Mouse (Mus musculus) CH12.LX (cell line): Measurements from ENCODE around the gene Fbxo39. TPM values are rescaled to one million over a fixed set of nuclear protein-coding genes. Genes with fewer than 3 reads are reported as not detected.

Experiments used
- DNase-seq: peaks from one replicate; pipeline ENCODE4 v3.0.0-alpha.2; 2013; ENCODE audit errors: extremely low read depth
- H3K27ac ChIP-seq: 2 replicates; pipeline ENCODE4 v1.5.1; 2012; ENCODE audit warnings: low read depth, mild to moderate bottlenecking, control low read depth, moderate library complexity; ENCODE audit not compliant: insufficient read depth
- H3K27me3 ChIP-seq: replicated peaks from 2 replicates; pipeline ENCODE3; 2012; ENCODE audit warnings: inconsistent platforms
- H3K36me3 ChIP-seq, 2 experiments: replicated peaks in 1 of 2; 2 replicates each; pipeline versions ENCODE3 to v1.6.1; 2012; ENCODE audit warnings: inconsistent platforms in 1 of 2, low read length in 1 of 2, mild to moderate bottlenecking in 1 of 2, mixed read lengths in 1 of 2, moderate library complexity in 1 of 2; ENCODE audit not compliant: control insufficient read depth in 1 of 2, insufficient read depth in 1 of 2
- H3K4me1 ChIP-seq, 2 experiments: 2 replicates each; pipeline ENCODE4 v1.6.1; 2012; ENCODE audit warnings: inconsistent platforms in 1 of 2, moderate library complexity in 1 of 2; ENCODE audit not compliant: insufficient read depth in 2 of 2, control insufficient read depth in 1 of 2
- H3K4me2 ChIP-seq: 2 replicates; pipeline ENCODE4 v1.6.1; 2012; ENCODE audit warnings: low read depth, mild to moderate bottlenecking, control low read depth; ENCODE audit not compliant: poor library complexity, insufficient read depth, severe bottlenecking
- H3K4me3 ChIP-seq, 3 experiments: fragments of 150-350 bp in 1 of 3; sonication (generic) in 1 of 3; replicated peaks in 1 of 3; 2 replicates each; pipeline versions ENCODE3 to v1.5.1; 2011 to 2012; ENCODE audit warnings: low read depth in 2 of 3, low read length in 2 of 3, mild to moderate bottlenecking in 2 of 3, moderate library complexity in 2 of 3, control low read depth in 1 of 3, improper control_type of control experiment in 1 of 3, inconsistent platforms in 1 of 3, mixed read lengths in 1 of 3; ENCODE audit not compliant: poor library complexity in 1 of 3
- H3K79me2 ChIP-seq: replicated peaks from 2 replicates; pipeline ENCODE4 v1.6.1; 2012; ENCODE audit warnings: mild to moderate bottlenecking, moderate library complexity; ENCODE audit not compliant: control insufficient read depth, poor library complexity, insufficient read depth, severe bottlenecking; ENCODE audit errors: extremely low read depth
- H3K9ac ChIP-seq: 2 replicates; pipeline ENCODE4 v1.6.1; 2012; ENCODE audit warnings: low read depth, mild to moderate bottlenecking, control low read depth, moderate library complexity; ENCODE audit not compliant: insufficient read depth
- H3K9me3 ChIP-seq: replicated peaks from 2 replicates; pipeline ENCODE3; 2012; ENCODE audit warnings: low read length, inconsistent platforms, mixed read lengths
- CHD1 ChIP-seq: IDR thresholded peaks from 2 replicates; pipeline ENCODE4 v1.6.1; 2012; ENCODE audit warnings: low read depth, low read length, improper control_type of control experiment, inconsistent platforms
- CHD2 ChIP-seq: IDR thresholded peaks from 2 replicates; pipeline ENCODE4 v1.6.1; 2011; ENCODE audit warnings: low read length, improper control_type of control experiment
- E2F4 ChIP-seq: IDR thresholded peaks from 2 replicates; pipeline ENCODE4 v1.6.1; 2011; ENCODE audit warnings: low read depth, low read length, improper control_type of control experiment; ENCODE audit not compliant: insufficient replicate concordance
- ELF1 ChIP-seq: IDR thresholded peaks from 2 replicates; pipeline ENCODE4 v1.6.1; 2014; ENCODE audit warnings: low read depth, mild to moderate bottlenecking, inconsistent platforms, low read length, improper control_type of control experiment
- EP300 ChIP-seq: IDR thresholded peaks from 2 replicates; pipeline ENCODE4 v1.6.1; 2011; ENCODE audit warnings: low read length, improper control_type of control experiment
- GABPA ChIP-seq: IDR thresholded peaks from 2 replicates; pipeline ENCODE4 v1.6.1; 2012; ENCODE audit warnings: low read depth, low read length, improper control_type of control experiment, inconsistent platforms; ENCODE audit not compliant: insufficient replicate concordance
- JUND ChIP-seq: conservative IDR thresholded peaks from 2 replicates; pipeline ENCODE4 v1.6.1; 2011; ENCODE audit warnings: low read depth, low read length, improper control_type of control experiment
- KAT2A ChIP-seq: IDR thresholded peaks from 2 replicates; pipeline ENCODE4 v1.6.1; 2012; ENCODE audit warnings: low read length, improper control_type of control experiment, inconsistent platforms; ENCODE audit not compliant: insufficient replicate concordance
- MAFK ChIP-seq: IDR thresholded peaks from 2 replicates; pipeline ENCODE4 v1.6.1; 2011; ENCODE audit warnings: low read length, improper control_type of control experiment; ENCODE audit not compliant: insufficient replicate concordance
- MAX ChIP-seq: IDR thresholded peaks from 2 replicates; pipeline ENCODE4 v1.6.1; 2011; ENCODE audit warnings: low read length, improper control_type of control experiment
- MEF2A ChIP-seq: IDR thresholded peaks from 2 replicates; pipeline ENCODE4 v1.6.1; 2014; ENCODE audit warnings: low read depth, mild to moderate bottlenecking, inconsistent platforms, low read length, improper control_type of control experiment, borderline replicate concordance
- MXI1 ChIP-seq: IDR thresholded peaks from 2 replicates; pipeline ENCODE4 v1.6.1; 2011; ENCODE audit warnings: mild to moderate bottlenecking, low read depth, low read length, improper control_type of control experiment
- NRF1 ChIP-seq: IDR thresholded peaks from 2 replicates; pipeline ENCODE4 v1.6.1; 2014; ENCODE audit warnings: low read depth, mild to moderate bottlenecking, inconsistent platforms, low read length, improper control_type of control experiment, moderate library complexity
- PAX5 ChIP-seq: IDR thresholded peaks from 2 replicates; pipeline ENCODE4 v1.6.1; 2012; ENCODE audit warnings: low read length, inconsistent platforms, mixed read lengths
- POLR2A ChIP-seq: IDR thresholded peaks from 2 replicates; pipeline ENCODE4 v1.6.1; 2011; ENCODE audit warnings: low read depth, mild to moderate bottlenecking, improper control_type of control experiment, low read length
- POLR2AphosphoS2 ChIP-seq: IDR thresholded peaks from 2 replicates; pipeline ENCODE4 v1.6.1; 2011; ENCODE audit warnings: low read depth, low read length, improper control_type of control experiment
- RAD21 ChIP-seq: IDR thresholded peaks from 2 replicates; pipeline ENCODE4 v1.6.1; 2011; ENCODE audit warnings: low read depth, mild to moderate bottlenecking, low read length, improper control_type of control experiment, moderate library complexity
- RCOR1 ChIP-seq: conservative IDR thresholded peaks from 2 replicates; pipeline ENCODE4 v1.6.1; 2012; ENCODE audit warnings: low read depth, mild to moderate bottlenecking, inconsistent platforms, low read length, improper control_type of control experiment
- SMC3 ChIP-seq: IDR thresholded peaks from 2 replicates; pipeline ENCODE4 v1.6.1; 2011; ENCODE audit warnings: low read depth, low read length, improper control_type of control experiment
- TBP ChIP-seq: conservative IDR thresholded peaks from 2 replicates; pipeline ENCODE4 v1.6.1; 2011; ENCODE audit warnings: low read depth, low read length, improper control_type of control experiment
- TCF12 ChIP-seq: IDR thresholded peaks from 2 replicates; pipeline ENCODE4 v1.6.1; 2014; ENCODE audit warnings: low read depth, mild to moderate bottlenecking, inconsistent platforms, low read length, improper control_type of control experiment
- UBTF ChIP-seq: IDR thresholded peaks from 2 replicates; pipeline ENCODE4 v1.6.1; 2012; ENCODE audit warnings: low read depth, mild to moderate bottlenecking, inconsistent platforms, low read length, improper control_type of control experiment, moderate library complexity
- USF2 ChIP-seq: conservative IDR thresholded peaks from 2 replicates; pipeline ENCODE4 v1.6.1; 2011; ENCODE audit warnings: low read depth, low read length, improper control_type of control experiment
- ZC3H11A ChIP-seq: IDR thresholded peaks from 2 replicates; pipeline ENCODE4 v1.6.1; 2012; ENCODE audit warnings: low read depth, mild to moderate bottlenecking, inconsistent platforms, low read length, improper control_type of control experiment
- ZNF384 ChIP-seq: IDR thresholded peaks from 2 replicates; pipeline ENCODE4 v1.6.1; 2012; ENCODE audit warnings: low read depth, low read length, improper control_type of control experiment, inconsistent platforms
- dilution Hi-C: fragments of 300-500 bp; cut with MboI; formaldehyde crosslinking; loops from 2 replicates; pipeline ENCODE4 v1.14.3; 2020; ENCODE audit warnings: low sequenced_read_pairs; ENCODE audit not compliant: extremely low pct_unique_long_range_greater_than_20kb, extremely low pct_ligation_motif_present
- in situ Hi-C: fragments of 300-500 bp; cut with MboI; formaldehyde crosslinking; loops from 3 replicates; pipeline ENCODE4 v1.14.3; 2019; ENCODE audit warnings: low sequenced_read_pairs, low pct_ligation_motif_present, low pct_unique_long_range_greater_than_20kb, mixed read lengths
- polyA plus RNA-seq: library from polyadenylated mRNA; unstranded; fragments of >175 nt; gene quantifications from 2 replicates; pipeline ENCODE4 v1.2.1, GENCODE M21; 2012; ENCODE audit warnings: low read depth; ENCODE audit not compliant: insufficient read length
- total RNA-seq, 2 experiments: library from RNA; depleted of rRNA; stranded (reverse); fragments of 300-350 nt in 1 of 2; fragments of >200 nt in 1 of 2; gene quantifications; 2 replicates each; pipeline ENCODE4 v1.2.3; 2012 to 2014

Gene Fbxo39
- total and polyA plus RNA-seq, 3 experiments = 0.13 TPM; not detected in 2

- no peaks in the 10 kb centered on the region for H3K9me3 ChIP-seq
- DNase-seq = no peak
- H3K36me3 ChIP-seq = peaks cover 0 to 27% of the 10 kb centered on the region in 2 experiments
- dilution Hi-C loops (no loop called here), in situ Hi-C loops (loop anchor here (10.0 kb wide), 1 partner anchor 87 kb away; no protein-coding TSS in a partner anchor)
- no peaks in the 10 kb centered on the region for H3K79me2 ChIP-seq
- no peak overlapping the region for H3K4me2 ChIP-seq
- H3K4me1 ChIP-seq = peaks cover 0 to 10% of the 10 kb centered on the region in 2 experiments; a peak in 2 of 4 replicates
- H3K9ac ChIP-seq = no peak overlapping the region
- H3K27ac ChIP-seq = no peak overlapping the region
- H3K27me3 ChIP-seq = no peaks in the 10 kb centered on the region
- TF ChIP-seq MEF2A (no peak), JUND (no peak), RAD21 (no peak), E2F4 (no peak), ZNF384 (no peak), CHD1 (no peak), SMC3 (no peak), TBP (no peak)
- no peak overlapping the region for H3K4me3 ChIP-seq
Observed at GRCm38 (mm10) chr11:72311355-72312001, 2.8 kb upstream of the Fbxo39 start.

GRCm38 (mm10) chr11:72318026-72318425 lies 3.8 kb downstream of the Fbxo39 start:
- Histone ChIP-seq H3K9ac (no peak overlapping the region), H3K4me3 (no peak overlapping the region), H3K4me1 (peaks cover 0 to 4% of the 10 kb centered on the region in 2 experiments; a peak in 2 of 4 replicates), H3K4me2 (no peak overlapping the region), H3K9me3 (no peaks in the 10 kb centered on the region), H3K27me3 (peaks cover 5% of the 10 kb centered on the region), H3K36me3 (no peaks in the 10 kb centered on the region), H3K27ac (no peak overlapping the region), H3K79me2 (no peaks in the 10 kb centered on the region)
- dilution Hi-C loops = no loop called here
- 0 out of 2 replicates have a peak, but pooled peaks have one; percentile 31 for TF ChIP-seq TCF12
- no peak for TF ChIP-seq CHD2
- no peak for DNase-seq
- in situ Hi-C loops = loop anchor here (10.0 kb wide), 1 partner anchor 93 kb away; no protein-coding TSS in a partner anchor

GRCm38 (mm10) chr11:72324431-72324830 lies 10.2 kb downstream of the Fbxo39 start:
- in situ Hi-C loops (no loop called here), dilution Hi-C loops (no loop called here)
- Histone ChIP-seq H3K9ac (no peak overlapping the region), H3K36me3 (no peaks in the 10 kb centered on the region), H3K4me1 (peaks cover 0 to 6% of the 10 kb centered on the region in 2 experiments; a peak in 2 of 4 replicates), H3K4me2 (no peak overlapping the region), H3K27ac (no peak overlapping the region), H3K9me3 (no peaks in the 10 kb centered on the region), H3K79me2 (no peaks in the 10 kb centered on the region), H3K27me3 (no peaks in the 10 kb centered on the region), H3K4me3 (no peak overlapping the region)
- DNase-seq = peak; percentile 26
- no peak for TF ChIP-seq TBP
- no peak for TF ChIP-seq PAX5
- TF ChIP-seq GABPA = no peak
- TF ChIP-seq MAFK = no peak
- no peak for TF ChIP-seq USF2
- no peak for TF ChIP-seq MXI1
- TF ChIP-seq RAD21 = peak; percentile 83
- no peak for TF ChIP-seq NRF1
- TF ChIP-seq EP300 = no peak
- TF ChIP-seq ZC3H11A = no peak; the same call in 1 of the 2 replicates
- no peak for TF ChIP-seq E2F4
- TF ChIP-seq SMC3 = peak; percentile 74
- TF ChIP-seq JUND = no peak
- no peak for TF ChIP-seq POLR2AphosphoS2
- no peak for TF ChIP-seq UBTF
- TF ChIP-seq ZNF384 = peak; percentile 64
- TF ChIP-seq MEF2A = no peak
- no peak for TF ChIP-seq ELF1
- TF ChIP-seq MAX = no peak
- no peak for TF ChIP-seq POLR2A
- no peak for TF ChIP-seq KAT2A
- no peak for TF ChIP-seq RCOR1
